Mouse (Mus musculus): ENCODE results near the gene Tbx19.
A peak's percentile ranks its signal among the peaks of the same experiment; 100 is the strongest.

Gene Tbx19

GRCm38 (mm10) chr1:165185116-165185515 lies 24.5 kb upstream of the Tbx19 start:
- no peak for DNase-seq (ENCODE audit: low spot score in 2 of 2)

- DNase-seq (ENCODE audit: low spot score in 2 of 2): no peak
Observed at GRCm38 (mm10) chr1:165184178-165184577, 23.6 kb upstream of the Tbx19 start.

DNA sequence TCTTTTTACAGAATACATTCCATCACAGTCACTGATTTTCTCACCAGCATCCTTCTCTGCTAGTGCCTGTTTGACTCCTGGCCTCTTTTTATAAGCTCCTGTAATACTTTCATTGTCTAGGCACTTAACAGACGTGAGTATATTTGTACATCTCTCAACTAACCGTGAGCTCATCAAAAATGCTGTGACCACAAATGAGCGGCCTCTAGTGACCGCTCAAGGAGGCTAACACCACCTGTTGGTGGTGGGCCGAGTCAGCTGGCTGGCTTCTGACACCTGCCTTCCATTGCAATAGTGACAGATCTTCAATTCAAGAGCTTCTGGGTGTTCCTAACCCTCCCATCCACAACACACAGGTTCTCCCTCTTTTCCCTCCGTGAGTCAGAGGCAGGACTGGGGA lies 22.8 kb upstream of the Tbx19 start:
- DNase-seq (ENCODE audit: low spot score in 2 of 2): no peak

GRCm38 (mm10) chr1:165179321-165179720 lies 18.7 kb upstream of the Tbx19 start:
- DNase-seq (ENCODE audit: low spot score in 2 of 2): no peak

DNA sequence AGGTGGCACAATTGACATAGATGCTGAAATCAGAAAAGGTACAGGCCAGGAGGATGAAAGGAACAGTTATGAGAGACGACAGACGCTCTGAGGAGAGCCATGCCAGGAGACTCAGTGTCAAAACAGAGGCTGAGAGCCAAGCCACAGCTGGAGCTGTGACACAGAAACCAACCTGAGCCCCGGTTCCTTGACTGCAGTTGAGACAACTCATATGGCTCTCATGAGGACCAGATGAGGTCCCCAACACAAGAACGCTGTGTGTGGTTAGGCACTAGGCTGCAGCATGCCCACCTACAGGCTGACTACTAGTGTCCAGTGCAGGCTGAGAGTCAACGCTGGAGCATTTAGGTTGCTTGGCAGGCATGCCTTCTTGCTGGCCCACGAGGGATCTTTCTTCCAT lies 17.5 kb upstream of the Tbx19 start:
- DNase-seq (ENCODE audit: low spot score in 2 of 2): no peak

DNA sequence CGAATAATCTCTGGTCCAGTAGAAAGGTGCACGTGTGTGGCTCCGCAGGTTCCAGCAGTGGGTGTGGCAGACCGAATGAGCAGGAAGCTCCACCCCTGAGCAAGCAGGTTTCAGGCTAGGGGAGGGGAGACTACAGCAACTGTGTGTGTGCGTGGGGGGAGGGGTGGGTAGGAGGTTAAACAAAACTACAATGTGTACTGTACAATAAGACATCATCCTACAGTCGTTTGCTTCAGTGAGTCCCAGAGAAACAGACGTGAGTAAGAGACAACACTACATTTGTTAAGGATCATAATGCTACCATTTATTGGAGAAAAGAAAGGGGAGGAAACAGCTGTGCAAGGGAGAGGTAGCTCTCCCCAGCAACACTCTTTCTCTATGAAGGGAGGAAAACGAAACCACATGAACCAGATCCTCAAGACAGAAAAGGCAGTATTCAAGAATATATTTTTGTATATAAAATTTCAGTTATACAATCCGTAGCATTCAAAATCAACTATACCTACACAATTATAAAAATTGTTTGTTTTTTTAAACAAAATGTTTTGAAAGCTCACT lies 13.6 kb upstream of the Tbx19 start:
- DNase-seq (ENCODE audit: low spot score in 2 of 2): no peak

GRCm38 (mm10) chr1:165171277-165171676 lies 10.7 kb upstream of the Tbx19 start:
- no peak for DNase-seq (ENCODE audit: low spot score in 2 of 2)

- no peak for DNase-seq (ENCODE audit: low spot score in 2 of 2)
Observed at GRCm38 (mm10) chr1:165170157-165170556, 9.6 kb upstream of the Tbx19 start.

DNA sequence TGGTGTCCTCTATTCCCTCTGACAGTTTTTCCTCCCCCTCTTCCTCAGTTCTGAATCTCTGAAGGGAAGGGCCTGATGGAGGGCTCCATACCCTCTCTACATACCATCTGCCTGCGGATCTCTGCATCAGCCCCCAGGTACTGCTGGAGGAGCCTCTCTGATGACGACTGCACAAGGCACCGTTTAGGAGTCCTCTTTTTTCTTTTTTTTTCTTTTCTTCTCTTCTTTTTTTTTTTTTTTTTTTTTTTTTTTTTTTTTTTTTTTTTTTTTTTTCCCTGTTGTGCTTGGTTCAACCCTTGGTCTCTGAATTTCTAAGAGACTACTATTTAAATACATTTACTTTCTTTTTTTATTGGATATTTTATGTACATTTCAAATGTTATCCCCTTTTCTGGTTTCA lies 8.9 kb upstream of the Tbx19 start:
- no peak for DNase-seq (ENCODE audit: low spot score in 2 of 2)

DNA sequence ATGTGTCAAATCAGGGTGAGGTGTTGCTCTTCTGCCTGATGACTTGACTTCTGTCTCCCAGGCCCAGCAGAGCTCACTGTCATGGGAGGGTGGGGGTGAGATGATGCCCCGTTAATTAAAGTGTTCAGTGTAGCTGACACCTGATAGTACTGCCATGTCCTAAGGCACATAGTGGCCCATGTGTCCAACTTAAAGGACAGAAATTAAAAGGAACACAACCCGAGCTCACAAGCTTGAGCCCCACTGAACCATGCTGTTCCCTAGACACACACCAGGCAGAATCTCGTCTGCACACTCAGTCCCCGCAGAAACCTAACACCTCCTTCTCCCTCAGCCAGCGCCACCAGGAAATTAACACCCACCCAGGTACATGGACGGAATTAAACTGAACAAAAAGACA lies 4.3 kb upstream of the Tbx19 start:
- no peak for DNase-seq (ENCODE audit: low spot score in 2 of 2)

DNA sequence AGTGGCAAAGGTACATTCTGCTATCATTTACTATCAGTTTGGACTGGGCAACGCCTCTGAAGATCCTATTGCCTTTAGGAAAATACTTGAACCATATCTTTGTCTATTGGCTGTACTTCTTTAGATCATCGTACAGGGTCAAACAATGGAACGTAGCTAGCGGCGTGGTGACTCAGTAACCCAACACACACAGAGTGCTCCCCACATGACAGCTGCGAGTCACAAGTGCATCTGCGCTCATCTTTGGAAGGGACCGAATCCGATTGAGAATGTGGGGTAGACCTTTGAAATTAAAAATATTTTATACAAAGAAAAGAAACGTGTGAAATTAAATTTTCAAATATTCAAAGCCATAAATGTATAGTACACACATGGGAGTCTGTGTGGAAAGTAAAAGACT lies 1.7 kb downstream of the Tbx19 start:
- no peak for DNase-seq (ENCODE audit: low spot score in 2 of 2)

DNA sequence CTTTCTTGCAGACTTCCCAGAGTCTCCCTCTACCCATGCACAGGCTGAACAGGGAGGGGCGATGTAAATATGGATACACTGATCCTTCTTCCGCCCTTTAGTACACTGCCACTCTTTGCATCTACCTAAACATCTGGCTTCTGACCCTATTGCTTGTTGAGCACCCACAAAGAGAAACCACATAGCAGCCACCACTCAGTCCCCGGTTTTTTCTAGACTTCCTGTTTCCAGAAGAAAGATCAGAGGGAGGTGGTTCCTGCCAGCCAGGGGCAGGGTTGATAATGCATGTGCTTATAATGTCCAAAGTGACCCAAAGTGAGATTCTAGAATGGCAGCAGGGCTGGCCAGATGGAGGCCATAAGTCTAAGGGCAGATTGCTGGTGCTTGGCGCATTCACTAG lies 6.4 kb downstream of the Tbx19 start:
- DNase-seq (ENCODE audit: low spot score in 2 of 2): no peak

GRCm38 (mm10) chr1:165151216-165151615 lies 9.4 kb downstream of the Tbx19 start:
- DNase-seq (ENCODE audit: low spot score in 2 of 2): no peak

- DNase-seq (ENCODE audit: low spot score in 2 of 2): no peak
Observed at GRCm38 (mm10) chr1:165142343-165142916, 18.1 kb downstream of the Tbx19 start.

GRCm38 (mm10) chr1:165140227-165140626 lies 20.3 kb downstream of the Tbx19 start:
- DNase-seq (ENCODE audit: low spot score in 2 of 2): no peak

DNA sequence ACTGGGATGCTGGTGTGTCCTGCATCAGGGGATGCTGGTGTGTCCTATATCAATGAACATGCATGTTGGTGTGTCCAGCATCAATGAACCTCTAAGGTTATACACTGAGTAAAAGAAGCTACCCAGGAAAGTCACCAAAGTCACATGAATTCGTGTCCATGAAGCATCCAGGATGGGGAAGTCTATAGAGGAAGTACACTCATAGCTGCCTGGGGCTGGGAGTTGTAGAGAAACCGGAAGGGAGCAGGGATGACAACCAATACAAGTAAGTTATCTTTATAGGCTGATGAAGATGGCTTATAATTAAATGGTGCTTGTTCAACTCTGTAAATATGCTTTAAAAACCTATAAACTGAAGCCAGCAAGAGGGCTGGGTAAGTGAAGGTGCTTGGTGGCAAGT lies 26.7 kb downstream of the Tbx19 start:
- no peak for DNase-seq (ENCODE audit: low spot score in 2 of 2)

DNA sequence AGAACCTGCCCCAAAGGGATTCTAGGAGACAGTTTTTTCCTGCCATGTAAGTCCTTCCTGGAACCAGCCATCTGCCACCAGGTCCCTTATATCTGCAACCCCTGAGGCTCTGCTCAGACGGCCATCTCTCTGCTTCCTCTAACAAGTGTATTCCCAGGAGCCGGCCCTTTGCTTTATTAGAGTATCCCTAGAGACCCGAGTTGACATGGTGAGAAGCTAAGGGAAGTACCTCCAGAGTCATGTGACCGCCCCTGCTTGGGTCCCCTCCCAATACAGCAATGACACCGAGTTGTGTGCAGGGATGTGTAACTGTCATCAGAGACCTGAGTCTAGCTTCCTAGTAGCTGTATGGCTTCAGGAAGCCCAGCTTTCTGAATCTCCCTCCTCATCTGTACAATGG lies 27.3 kb downstream of the Tbx19 start:
- DNase-seq (ENCODE audit: low spot score in 2 of 2): no peak

DNA sequence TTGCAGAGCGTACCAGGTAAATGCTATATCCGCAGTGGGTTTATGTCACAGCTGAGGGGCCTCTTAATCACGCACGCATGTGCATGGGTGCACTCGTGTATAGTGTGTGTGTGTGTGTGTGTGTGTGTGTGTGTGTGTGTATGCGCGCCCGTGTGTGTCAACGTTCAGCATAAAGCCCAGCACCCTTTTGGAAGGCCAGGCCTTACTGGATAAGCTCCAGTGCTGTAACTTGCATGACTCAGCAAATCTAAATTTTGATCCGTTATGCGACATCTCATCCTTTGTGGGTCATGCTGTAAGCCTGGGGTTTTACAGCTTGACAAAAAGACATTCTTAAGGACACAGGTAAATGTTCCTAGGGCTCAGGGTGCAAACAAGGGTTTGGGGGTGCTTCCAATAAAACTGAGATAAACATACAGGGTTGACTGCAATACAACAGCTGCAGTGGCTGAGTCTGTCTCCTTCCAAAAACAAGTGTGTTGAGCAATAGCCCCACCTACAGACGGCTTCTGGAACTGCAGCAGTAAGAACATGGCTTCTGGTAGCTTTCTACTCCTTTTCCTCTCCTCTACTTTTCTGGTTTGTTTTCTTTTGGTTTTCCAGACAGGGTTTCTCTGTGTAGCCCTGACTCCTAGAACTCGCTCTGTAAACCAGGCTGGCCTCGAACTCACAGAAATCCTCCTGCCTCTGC lies 28.2 kb downstream of the Tbx19 start:
- DNase-seq (ENCODE audit: low spot score in 2 of 2): peak; percentile 57 to 71

DNA sequence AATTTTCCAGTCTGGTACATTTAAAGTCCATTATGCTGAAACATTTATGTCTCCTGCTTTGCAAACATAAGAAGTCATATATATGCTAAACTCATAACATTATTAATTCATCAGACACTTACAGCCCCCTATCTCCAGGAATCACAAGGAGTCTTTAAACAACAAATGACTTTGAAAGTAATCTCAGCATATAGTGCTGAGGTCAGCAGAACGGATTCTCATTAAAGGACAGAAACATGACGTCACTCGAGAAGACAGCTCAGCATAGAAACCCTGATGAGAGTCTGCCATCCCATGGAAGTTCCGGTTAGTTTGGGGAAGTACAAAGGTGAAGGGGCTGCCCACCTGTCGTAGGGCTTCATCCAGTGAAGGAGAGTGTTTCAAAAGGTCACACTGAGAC lies 31.0 kb downstream of the Tbx19 start:
- no peak for DNase-seq (ENCODE audit: low spot score in 2 of 2)

DNA sequence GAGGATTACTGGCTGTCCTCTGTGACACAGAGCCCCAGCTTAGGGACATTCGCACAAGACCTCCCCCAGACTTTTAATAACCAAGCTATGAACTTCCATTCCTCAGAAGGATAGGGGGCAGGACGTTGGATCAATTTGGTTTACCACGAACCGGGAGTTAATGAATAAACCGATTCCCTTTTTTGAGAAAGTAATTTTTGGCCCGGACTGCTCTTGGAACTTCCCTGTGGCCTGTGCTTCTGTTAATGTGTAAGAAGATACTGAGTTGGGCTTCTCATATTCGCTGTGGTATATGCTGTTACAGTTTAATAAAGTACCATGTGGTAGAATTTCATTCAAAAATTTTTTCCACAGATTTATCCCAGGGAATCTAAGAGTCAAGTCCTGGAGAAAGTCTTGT lies 39.5 kb downstream of the Tbx19 start:
- DNase-seq (ENCODE audit: low spot score in 2 of 2): no peak

- DNase-seq (ENCODE audit: low spot score in 2 of 2): peak; percentile 65 to 82
Observed at GRCm38 (mm10) chr1:165120349-165120898, 40.1 kb downstream of the Tbx19 start.

- no peak for DNase-seq (ENCODE audit: low spot score in 2 of 2)
Observed at GRCm38 (mm10) chr1:165119760-165120159, 40.8 kb downstream of the Tbx19 start.

DNA sequence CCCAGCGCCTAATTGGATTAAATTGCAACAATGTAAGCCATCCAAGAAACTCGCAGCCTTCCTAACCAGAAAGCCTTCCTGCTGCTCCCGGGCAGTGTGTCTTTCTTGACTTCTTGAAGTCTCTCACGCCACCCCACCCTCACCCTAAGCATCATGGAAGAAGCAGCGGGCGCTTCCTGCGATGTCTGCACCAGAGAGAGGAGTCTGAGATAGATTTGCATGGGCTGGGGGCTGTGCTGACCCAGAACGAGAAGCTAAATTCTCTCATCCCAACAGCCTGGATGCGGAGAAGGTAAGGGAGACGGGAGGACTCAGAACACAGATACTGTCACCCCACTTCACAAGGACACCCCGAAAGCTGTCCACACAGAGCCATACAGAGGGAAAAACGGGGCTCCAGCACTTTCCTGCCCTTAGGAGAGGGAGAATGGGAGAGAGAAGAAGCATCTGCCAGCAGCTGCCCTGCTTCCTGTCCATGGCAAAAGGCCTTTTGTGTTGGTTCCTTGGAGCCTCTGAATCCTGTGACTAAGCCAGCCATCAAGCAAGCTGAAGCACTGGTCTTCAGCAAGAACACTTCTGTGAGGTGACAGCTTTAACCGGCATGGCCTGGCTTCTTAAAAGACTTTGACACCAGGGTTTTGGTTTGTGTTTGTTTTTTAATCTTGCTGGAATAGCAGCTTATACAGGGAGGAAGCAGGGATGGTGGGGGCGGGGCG lies 41.4 kb downstream of the Tbx19 start:
- no peak for DNase-seq (ENCODE audit: low spot score in 2 of 2)
